Mouse (Mus musculus) bone marrow macrophage, adult 2 months (primary cell): ENCODE measurements at regions not wholly inside any gene's neighbourhood (a gene's known extent, or its start where the extent isn't known, plus 50 kb on each side); places are given as distances from the start of the nearest gene placed in this dataset.

Experiments used
- H3K27ac ChIP-seq: 2 replicates; pipeline ENCODE4 v1.5.1; 2012; ENCODE audit warnings: low read depth, low read length; ENCODE audit not compliant: insufficient read depth
- H3K4me1 ChIP-seq: 2 replicates; pipeline ENCODE4 v1.6.1; 2012; ENCODE audit warnings: low read length; ENCODE audit not compliant: control insufficient read depth, insufficient read depth
- H3K4me3 ChIP-seq: 2 replicates; pipeline ENCODE4 v1.5.1; 2012; ENCODE audit warnings: mild to moderate bottlenecking, low read length, moderate library complexity; ENCODE audit not compliant: insufficient read depth
- CTCF ChIP-seq: IDR thresholded peaks from 2 replicates; pipeline ENCODE4 v1.5.1; 2012; ENCODE audit warnings: low read depth, mild to moderate bottlenecking, low read length, moderate library complexity
- POLR2A ChIP-seq: IDR thresholded peaks from 2 replicates; pipeline ENCODE4 v1.6.1; 2012; ENCODE audit warnings: mild to moderate bottlenecking, low read depth, low read length, borderline replicate concordance

DNA sequence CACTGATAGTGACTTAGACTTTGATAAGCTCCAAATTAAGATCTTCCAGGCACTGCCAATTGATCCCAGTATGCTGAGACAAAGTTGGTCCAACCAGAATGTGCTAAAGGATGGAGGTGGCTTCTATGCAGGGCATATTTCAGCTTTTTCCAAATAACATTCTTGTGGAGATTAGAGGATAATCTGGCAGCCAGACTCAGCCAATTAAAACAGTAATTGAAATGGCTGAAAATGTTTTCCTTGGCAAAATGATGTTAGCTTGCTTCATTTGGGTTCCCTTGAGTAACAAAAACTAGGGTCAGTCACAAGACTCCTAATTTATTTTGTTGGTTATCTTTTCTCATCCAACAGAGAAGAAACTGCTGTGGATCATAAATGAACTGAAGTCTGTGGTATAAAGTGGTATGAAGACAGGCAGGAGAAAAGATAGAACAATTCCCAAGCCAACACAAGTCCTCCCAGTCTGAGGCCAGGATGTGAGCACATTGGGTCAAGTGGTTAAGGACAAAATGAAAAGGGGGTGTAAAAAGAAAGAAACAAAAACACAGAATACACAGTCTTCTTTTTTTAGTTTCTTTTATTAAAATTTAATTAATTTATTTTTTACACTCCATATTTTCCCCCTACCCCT, 161.4 kb upstream of the Ccn2 start:
- no peak for TF ChIP-seq CTCF
- TF ChIP-seq POLR2A: no peak
- H3K4me1 ChIP-seq: no peaks in the 10 kb centered on the region
- no peak overlapping the region for H3K27ac ChIP-seq
- no peak overlapping the region for H3K4me3 ChIP-seq

DNA sequence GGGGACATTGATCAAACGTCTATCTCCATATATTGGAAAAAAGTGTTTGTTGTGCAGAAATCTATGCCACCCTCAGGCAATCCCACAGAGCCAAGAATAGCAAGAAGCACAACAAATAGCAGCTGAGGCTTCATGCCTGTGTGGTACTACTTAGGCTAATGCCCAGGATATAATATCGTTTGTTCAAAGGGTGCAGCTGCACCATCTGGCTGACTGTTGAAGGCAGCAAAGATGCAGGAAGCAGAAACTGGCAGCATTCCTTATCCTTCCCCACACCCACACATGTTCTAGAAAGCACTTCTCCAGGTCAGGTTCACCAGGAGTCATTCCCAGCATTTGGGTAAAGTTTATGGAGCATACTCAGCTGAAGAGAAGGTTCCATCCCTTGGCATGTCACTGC, 158.1 kb upstream of the Ccn2 start:
- no peak overlapping the region for H3K27ac ChIP-seq
- no peak overlapping the region for H3K4me3 ChIP-seq
- H3K4me1 ChIP-seq: no peaks in the 10 kb centered on the region
- TF ChIP-seq POLR2A: no peak
- TF ChIP-seq CTCF: no peak

DNA sequence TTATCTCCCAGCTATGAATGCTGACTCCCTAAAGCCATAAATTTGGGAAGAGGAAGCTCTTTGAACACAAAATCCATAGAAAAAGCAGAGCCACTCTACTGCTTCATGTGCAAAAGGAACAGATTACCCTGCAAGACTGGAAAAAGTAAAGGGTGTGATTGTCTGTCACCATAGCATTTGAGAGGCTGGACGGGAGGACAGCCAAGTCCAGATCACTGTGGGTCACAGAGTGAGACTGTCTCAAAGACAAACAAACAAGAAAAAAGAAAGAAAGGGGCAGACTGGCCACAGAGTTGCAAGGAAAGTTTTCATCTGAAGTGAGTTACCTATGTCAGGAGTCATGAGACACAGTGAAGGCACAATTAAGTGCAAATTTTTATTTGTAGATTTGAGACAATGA, 150.7 kb upstream of the Ccn2 start:
- H3K4me1 ChIP-seq: peaks cover 13% of the 10 kb centered on the region
- H3K4me3 ChIP-seq: no peak overlapping the region
- H3K27ac ChIP-seq: no peak overlapping the region
- TF ChIP-seq POLR2A: no peak
- TF ChIP-seq CTCF: no peak

DNA sequence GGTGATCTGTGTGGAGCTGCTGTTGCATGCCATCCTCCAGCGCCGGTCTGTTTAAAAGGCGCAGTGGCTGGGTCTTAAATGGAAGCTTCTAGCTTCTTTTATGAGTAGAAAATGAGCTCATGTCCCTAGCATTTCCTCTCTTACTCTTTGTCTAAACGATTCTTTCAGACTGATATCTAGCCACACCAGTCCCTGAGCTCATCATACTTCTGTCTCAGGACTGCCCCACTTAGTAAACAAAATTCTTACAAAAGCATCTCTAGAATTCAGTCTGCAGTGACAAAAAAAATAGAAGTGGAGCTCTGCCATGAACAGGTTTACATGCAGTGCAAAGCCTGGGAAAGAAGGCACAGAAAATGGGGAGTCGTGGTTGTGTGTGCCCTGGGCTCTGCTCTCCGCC, 150.2 kb upstream of the Ccn2 start:
- H3K27ac ChIP-seq: no peak overlapping the region
- H3K4me1 ChIP-seq: peaks cover 13% of the 10 kb centered on the region
- TF ChIP-seq CTCF (no peak), POLR2A (no peak)
- H3K4me3 ChIP-seq: no peak overlapping the region

- Histone ChIP-seq H3K4me1 (peaks cover 13% of the 10 kb centered on the region), H3K4me3 (no peak overlapping the region), H3K27ac (no peak overlapping the region)
- TF ChIP-seq CTCF: no peak
- TF ChIP-seq POLR2A: no peak
Observed at GRCm38 (mm10) chr10:24446168-24446567, 149.1 kb upstream of the Ccn2 start.

DNA sequence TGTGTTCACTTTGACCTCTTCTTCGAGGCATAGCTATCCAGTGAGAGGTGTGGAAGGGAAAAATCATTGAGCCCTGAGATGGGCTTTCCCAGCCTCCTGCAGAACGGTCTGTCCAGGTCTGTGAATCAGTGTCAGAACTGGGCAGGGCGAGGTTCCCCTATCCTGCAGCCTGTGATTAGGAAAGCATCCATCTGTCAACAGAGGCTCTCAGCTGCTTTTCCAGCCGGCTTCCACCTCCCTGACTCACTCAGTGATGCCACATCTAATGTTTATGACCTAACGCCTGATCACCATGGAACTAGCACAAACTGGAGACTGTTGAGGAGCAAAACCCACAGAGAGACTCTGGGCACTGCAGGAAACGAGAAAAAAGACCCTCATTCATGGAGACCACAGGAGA, 148.1 kb upstream of the Ccn2 start:
- no peak for TF ChIP-seq CTCF
- no peak for TF ChIP-seq POLR2A
- H3K4me3 ChIP-seq: no peak overlapping the region
- no peak overlapping the region for H3K27ac ChIP-seq
- H3K4me1 ChIP-seq: peaks cover 13% of the 10 kb centered on the region

- Histone ChIP-seq H3K4me1 (peaks cover 13% of the 10 kb centered on the region), H3K4me3 (no peak overlapping the region), H3K27ac (no peak overlapping the region)
- no peak for TF ChIP-seq CTCF
- no peak for TF ChIP-seq POLR2A
Observed at GRCm38 (mm10) chr10:24448001-24448561, 147.2 kb upstream of the Ccn2 start.

- TF ChIP-seq CTCF (no peak), POLR2A (no peak)
- peaks cover 2% of the 10 kb centered on the region for H3K4me1 ChIP-seq
- no peak overlapping the region for H3K27ac ChIP-seq
Observed at GRCm38 (mm10) chr10:24453507-24453906, 141.7 kb upstream of the Ccn2 start.

GRCm38 (mm10) chr10:24458667-24459066, 136.6 kb upstream of the Ccn2 start:
- TF ChIP-seq POLR2A: no peak
- TF ChIP-seq CTCF: no peak
- Histone ChIP-seq H3K4me1 (no peaks in the 10 kb centered on the region), H3K27ac (no peak overlapping the region), H3K4me3 (no peak overlapping the region)

More at GRCm38 (mm10) chr10:24453507-24453906, 141.7 kb upstream of the Ccn2 start:
- no peak overlapping the region for H3K4me3 ChIP-seq

- TF ChIP-seq POLR2A (no peak), CTCF (no peak)
- H3K27ac ChIP-seq: no peak overlapping the region
- no peak overlapping the region for H3K4me3 ChIP-seq
Observed at GRCm38 (mm10) chr10:24463873-24464272, 131.4 kb upstream of the Ccn2 start.

More at GRCm38 (mm10) chr10:24463873-24464272, 131.4 kb upstream of the Ccn2 start:
- peaks cover 11% of the 10 kb centered on the region for H3K4me1 ChIP-seq
